Mouse (Mus musculus): ENCODE measurements around the gene Pcsk7.

DNA sequence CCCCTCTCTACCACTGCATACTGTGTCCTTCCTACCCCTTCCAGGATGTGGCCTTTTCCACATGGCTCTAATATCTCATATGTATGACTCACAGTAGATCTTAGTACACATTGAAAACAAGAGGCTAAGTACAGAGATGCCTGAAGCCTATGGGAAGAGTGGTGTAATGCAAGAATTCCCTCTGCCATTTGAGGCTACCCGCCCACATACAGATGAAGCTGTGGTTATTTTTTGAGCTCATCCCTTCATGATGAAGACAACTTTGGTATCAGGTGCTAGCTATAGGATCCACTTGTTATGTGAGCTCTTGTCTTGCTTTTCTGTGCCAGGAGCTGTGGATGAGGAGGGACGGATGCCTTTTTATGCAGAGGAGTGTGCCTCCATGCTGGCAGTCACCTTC, 9.4 kb downstream of the Pcsk7 start:
- TF ChIP-seq CTCF (IDR thresholded peaks at IDR 0.05; ENCODE audit: borderline replicate concordance, control insufficient read depth, extremely low read depth, insufficient read depth, low read length, poor library complexity) (no peak), POLR2A (IDR thresholded peaks at IDR 0.05; ENCODE audit: control insufficient read depth, extremely low read depth, insufficient read depth, low read length, poor library complexity) (no peak)

All from thymus, adult 2 months (tissue).